Mouse (Mus musculus) stomach, postnatal 0 days (tissue): ENCODE results near the gene Tppp2.

ENCODE experiments used
- CTCF ChIP-seq: IDR thresholded peaks from 2 replicates; pipeline ENCODE4 v1.5.1; 2016; ENCODE audit warnings: antibody characterized with exemption, low read depth, mild to moderate bottlenecking, moderate library complexity
- EP300 ChIP-seq: optimal IDR thresholded peaks from 2 replicates; pipeline ENCODE3; 2016; ENCODE audit warnings: antibody characterized with exemption

DNA sequence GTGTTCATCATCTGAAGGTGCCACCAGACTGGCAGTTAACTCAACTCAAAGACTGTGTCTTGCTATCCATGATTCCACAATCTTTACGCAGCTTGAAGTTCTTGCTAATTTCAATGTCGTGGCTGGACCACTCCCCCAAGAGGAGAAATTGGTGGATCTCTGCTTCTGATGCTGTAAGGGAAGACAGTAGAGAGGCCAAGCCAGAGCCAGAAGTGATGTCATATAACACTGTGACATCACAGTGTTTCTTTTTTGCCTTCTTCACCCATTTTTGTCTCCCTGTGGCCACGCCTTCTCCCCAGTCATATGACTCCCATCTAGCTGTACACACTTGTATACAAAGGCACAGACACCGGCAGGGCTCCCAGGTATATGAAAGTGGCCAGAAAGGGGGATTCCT lies at the start of gene Tppp2:
- TF ChIP-seq CTCF (no peak), EP300 (no peak)
